Mouse (Mus musculus): Measurements from ENCODE around the gene Tns4.

Tns4 gene

DNA sequence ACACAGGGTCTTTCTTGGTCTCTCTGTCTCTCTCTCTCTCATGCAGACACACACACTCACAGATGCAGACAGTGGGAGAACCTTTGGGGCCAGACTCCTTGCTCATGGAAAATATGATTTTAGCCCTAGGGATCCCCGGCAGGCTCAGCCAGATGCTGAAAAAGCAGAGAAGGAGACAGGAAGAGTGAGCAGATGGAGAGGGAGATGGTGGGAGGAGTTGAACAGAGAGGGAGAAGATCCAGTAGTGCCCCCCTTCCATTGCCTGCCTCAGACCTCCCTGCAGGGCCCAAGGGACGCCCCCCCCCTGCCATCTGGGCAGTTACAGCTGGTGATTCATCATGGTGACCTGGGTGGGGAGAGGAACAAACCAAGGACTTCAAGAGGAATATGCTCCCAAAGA lies 41.5 kb downstream of the Tns4 start:
- no peak for DNase-seq (ENCODE audit: extremely low spot score, low spot score)

DNA sequence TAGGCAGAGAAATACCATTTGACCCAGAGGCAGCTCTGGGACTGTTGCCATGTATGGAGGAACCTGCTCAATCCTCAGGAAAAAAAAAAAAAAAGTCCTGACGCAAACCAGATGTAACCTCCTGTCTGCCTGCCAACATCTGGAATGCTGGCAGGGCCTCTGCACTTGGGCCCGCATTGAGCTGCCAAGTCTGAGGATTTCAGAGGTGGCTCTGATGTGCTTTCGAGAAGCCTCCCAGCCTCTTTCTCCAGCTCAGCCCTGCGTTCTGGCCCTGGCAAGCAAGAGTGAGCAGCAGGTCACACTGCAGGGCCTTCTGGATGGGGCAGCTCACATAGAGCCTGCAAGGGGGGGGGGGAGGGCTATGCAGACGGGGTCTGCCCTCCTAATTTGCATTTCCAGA lies 42.0 kb downstream of the Tns4 start:
- no peak for DNase-seq (ENCODE audit: extremely low spot score, low spot score)

DNA sequence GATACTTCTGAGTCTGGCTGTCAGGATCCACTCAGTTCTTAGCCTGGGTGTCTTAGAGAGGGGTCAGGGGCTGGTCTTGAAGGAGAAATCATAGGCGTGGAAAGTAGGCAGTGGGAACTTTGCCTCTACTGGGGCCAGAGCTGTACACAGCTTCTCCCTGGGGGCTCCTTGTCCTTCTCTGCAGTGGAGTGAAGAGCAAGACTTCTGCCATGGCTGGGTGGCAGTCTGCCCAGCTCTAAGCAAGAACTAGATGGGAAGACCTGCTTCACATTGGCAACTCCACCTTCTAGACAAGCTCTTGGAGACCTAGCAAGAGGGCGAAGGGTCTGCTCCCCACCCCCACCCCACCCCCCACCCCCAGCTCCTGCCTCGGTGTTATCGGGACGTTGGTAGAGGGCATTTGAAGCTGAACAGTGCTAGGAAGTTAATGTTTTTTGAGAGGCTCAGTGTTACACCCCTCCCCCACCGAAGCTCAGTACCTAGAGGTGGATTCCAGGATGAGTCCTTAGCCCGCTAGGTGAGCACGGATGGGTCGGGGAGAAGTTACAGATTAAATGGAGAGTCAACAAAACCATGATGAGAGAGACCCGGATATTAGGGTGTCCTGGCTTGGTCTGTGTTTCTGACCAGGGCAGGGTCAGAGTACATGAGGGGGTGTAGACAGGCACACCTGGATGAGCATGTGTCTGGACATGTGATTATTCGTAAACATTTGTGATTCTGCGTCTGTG lies 43.8 kb downstream of the Tns4 start:
- DNase-seq (ENCODE audit: extremely low spot score, low spot score): no peak

DNA sequence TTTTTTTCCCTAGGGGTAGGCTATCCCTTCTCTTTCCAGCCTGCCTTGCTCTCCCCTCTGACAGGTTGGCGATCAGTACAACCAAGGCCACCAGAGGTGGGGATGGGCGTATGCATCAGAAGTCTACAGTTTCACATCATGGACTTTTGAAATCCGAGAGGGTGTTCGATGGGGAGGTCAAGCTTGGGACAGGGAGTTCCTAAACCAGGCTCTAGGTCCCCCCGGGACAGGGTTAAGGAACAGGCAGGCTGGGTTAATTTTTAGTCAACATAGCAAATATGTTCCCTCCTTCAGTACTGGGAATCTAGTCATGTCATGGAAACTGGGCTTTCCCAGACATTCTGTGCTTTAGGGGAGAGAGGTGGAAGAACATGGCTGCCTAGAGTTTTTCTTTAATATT lies 44.8 kb downstream of the Tns4 start:
- DNase-seq (ENCODE audit: extremely low spot score, low spot score): no peak

DNA sequence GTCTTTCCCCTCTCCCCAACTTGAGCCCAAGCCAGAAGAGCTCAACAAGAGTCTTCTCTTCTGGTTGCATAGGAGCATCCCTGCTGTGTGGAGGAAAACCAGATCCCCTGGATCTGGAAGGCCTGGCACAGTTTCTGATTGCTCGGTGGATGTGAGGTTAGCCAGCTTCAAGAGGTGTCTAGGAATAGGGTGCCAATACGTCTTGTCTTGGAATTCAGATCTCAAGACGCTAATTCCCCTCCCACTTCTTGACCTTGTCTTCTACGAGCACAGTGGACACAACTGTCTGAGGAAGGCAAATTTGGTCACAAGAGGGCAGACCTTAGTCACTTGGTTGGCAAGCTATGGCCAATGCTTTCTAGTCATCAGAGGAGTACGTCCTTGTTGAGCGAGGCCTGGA lies 45.5 kb downstream of the Tns4 start:
- DNase-seq (ENCODE audit: extremely low spot score, low spot score): no peak

DNA sequence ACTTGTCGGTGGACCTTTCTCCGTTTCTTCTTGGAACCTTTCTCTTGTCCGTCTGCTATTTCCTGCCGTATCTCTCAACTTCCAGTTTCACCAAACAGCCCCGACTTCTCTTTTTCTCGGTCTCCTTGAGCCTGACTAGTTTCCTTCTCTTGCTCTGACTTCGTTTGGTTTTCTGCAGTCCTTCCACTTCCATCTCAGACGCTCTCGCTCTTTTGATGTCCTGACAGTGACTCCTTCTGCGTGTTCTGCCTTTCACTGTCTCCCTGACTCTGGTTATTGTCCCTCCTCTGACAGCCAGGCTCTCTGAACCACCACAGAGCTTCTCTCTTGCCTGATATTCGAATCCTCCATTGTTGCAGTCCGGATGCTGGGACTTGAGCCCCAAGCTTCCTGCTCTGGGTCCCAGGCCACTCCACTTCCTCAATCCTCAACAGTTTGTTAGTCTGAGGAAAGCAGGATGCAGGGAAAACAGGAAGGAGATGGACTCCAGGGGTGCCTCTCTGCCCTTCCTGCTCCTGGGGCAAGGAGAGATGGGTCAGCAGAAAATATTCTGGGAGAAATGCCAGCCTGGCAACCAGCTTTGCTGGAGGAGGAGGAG lies 46.2 kb downstream of the Tns4 start:
- DNase-seq (ENCODE audit: extremely low spot score, low spot score): peak; percentile 42

DNA sequence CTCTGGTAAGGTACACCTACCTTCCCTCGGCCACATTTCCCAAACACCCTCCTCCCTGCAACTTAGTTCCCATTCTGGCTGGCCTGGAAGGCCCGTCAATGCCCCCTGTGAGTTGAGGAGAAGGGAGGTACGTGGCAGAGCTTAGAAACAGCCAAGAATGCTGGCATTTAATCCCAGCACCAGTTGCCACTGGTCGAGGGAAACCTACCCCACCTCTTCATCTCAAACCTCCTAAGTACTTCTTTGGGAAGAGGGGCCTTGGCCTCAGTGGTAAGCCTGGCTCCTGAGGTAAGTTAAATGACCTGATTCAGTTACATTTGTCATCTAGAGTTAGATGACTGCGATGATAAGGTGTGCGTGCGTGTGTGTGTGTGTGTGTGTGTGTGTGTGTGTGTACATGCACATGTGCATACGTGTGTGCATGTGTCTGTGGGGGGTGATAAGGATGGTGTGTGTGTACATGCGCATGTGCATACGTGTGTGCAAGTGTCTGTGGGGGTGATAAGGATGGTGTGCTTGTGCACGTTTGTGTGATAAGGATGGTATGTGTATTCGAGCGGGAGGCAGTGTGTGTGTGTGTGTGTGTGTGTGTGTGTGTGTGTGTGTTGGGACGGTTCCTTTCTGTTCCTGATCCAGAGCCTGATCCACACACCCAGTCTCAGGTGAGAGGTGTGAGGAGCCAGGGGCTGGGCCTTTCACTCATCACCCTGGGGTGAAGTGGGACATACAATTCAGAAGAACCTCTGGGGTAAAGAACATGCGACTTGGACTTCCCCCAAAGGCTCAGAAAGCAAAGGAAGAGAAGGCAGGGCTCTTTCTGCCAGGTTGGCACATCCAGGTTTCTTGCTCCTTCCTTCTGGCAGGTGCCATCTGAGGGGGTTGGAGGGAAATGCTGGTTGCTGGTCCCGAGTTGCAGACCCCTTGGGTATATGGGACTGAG lies 47.0 kb downstream of the Tns4 start:
- peak; percentile 25 for DNase-seq (ENCODE audit: extremely low spot score, low spot score)

DNA sequence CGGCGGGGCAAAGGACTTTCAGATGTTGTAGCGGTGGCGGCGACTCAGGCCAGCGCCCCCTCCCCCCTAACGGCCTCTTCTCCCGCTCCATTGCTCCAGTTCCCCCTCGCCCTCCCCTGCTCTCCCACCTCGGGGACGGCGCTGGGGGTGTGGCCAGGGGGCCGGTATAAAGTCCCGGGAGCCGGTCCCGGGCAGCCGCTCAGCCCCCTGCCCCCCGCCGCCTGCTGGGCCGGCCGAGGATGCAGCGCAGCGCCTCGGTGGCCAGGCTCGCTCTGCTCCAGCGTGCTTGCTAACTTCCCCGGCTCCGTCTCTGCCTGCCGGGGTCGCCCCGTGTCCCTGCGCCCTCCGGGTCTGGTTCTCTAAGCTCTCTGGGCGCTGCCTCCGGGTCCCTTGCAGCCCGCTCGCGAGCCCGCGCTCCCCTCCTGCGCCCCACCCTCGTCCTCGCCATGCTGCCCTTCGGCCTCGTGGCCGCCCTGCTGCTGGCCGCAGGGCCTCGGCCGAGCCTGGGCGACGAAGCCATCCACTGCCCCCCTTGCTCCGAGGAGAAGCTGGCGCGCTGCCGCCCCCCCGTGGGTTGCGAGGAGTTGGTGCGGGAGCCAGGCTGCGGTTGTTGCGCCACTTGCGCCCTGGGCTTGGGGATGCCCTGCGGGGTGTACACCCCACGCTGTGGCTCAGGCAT lies 47.9 kb downstream of the Tns4 start, which contains the start of gene Igfbp4:
TSS of gene Igfbp4 (plus strand) at position 194 of the 679 bp plus-strand sequence.
- peak; percentile 86 for DNase-seq (ENCODE audit: extremely low spot score, low spot score)

DNA sequence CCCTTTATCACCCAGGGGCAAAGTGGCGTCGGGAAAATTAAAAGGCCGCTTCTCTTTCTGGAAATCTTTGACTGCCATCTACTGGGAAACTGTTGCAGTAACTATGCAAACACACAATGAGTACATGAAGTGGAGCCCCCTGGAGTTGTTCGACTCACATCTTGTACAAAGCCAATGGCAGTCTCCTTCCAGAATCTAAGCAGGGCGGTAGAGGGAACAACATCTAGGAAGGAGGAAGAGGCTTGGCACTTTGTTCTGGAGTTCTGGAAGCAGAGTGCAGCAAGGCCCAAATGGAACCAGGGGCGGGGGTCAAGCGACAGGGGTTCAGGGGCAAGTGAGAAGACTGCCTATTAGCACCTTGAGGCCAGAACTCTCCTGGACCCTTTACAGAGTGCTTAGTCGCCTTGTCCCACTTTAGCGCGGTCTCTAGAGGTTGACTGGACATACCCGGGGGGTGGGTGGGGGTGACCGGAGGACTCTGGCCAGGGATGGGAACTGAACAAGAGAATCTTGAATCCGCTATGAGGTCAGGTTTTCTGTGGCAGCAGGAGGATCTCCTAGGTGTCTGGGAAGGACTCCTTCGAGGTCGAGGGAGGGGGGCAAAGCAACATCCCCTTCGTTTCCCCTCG lies 48.6 kb downstream of the Tns4 start:
- DNase-seq (ENCODE audit: extremely low spot score, low spot score): peak; percentile 74

DNA sequence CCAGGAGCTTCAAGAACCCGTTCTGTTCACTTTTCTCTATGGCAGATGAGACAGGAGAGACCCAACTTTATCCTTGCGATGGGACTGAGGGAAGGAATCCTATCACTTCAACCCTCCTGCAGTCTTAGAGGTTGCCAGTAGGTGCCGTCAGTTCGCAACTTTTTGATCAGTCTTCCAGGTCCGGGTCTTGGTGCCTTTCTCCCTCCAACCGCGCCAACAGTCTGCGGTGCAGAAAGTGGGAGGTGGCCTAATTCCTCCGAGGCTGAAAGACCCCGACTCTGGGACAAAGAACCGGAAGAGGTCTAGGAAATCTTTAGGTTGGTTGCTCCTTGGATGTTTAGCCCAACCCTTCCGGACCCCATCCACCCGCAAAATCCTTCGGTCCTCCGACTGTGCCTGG lies 49.3 kb downstream of the Tns4 start:
- peak; percentile 83 for DNase-seq (ENCODE audit: extremely low spot score, low spot score)

DNA sequence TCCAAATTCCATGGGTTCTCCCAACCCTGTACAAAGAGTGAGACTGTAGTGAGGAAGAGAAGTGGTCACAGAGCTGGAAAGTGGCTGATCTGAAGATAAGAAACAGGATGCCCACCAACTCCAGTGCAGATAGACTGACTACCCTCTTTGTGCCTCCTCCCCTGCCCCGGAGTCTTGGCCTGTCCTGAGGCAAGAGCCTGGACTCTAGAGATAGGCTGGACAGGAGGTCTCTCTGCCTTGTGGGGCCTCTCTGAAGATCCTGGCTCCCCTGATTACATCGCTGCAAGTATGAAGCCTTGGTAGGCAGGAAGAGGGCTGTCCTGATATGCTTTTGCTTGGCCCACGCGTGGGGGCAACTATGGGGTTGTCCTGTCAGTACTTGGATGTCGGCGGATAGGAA lies 52.9 kb downstream of the Tns4 start:
- no peak for DNase-seq (ENCODE audit: extremely low spot score, low spot score)

DNA sequence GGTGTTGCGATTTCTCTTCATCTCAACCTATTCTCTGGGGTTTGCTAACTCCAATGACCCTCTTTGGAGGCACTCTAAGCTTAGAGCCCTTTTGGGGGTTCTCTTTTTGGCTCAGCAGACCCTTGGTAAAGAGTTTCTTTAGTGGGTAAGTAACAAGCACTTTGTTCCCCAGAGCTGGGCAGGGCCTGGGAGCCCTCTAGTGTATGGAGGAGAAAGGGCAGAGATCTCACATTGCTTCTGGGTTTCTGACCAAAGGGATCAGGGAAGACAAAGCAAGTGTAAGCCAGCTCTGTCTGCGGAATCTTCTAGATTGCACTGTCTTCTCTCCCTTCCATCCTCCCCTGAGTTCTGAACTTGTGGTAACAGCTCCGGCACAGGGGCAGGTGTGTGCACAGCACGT lies 53.8 kb downstream of the Tns4 start:
- DNase-seq (ENCODE audit: extremely low spot score, low spot score): no peak

DNA sequence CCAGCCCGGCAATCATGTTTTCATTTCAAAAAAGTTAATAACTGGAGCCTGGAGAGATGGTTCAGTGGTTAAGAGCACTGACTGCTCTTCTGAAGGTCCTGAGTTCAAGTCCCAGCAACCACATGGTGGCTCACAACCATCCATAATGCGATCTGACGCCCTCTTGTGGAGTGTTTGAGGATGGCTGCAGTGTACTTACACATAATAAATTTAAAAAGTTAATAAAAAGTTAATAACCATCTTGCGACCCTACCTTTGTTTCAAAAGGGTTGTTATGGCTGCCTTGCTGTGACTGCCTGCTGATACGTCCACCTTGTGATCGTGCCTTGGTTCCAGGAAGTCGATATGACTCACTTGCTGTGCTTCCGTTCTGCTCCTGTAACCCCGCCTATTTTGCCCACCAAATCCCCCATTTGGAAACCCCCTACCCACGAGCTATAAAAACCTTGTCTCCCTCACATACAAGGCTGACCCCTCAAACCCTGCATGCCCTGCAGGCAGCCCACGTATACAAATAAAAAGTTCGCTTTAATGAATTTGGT lies 62.1 kb downstream of the Tns4 start:
- DNase-seq (ENCODE audit: extremely low spot score, low spot score): no peak

DNA sequence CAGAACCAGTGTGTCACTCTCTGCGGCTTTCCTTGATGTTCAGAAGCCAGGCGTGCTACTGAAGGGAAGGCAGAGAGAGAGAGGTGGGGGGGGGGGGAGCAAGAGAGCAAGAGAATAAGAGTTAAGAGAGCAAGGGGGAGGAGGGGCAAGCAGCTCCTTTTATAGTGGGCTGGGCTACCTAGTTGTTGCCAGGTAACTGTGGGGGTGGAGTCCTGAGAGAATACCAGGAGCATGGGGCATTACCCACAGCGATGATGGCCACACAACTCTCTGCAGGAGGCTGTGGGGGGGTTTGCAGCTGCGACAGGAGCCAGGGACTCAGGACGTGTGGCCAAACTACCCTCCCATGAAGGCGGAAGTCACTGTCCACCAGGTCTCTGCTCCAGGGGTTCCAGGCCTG lies 63.2 kb downstream of the Tns4 start:
- no peak for DNase-seq (ENCODE audit: extremely low spot score, low spot score)

DNA sequence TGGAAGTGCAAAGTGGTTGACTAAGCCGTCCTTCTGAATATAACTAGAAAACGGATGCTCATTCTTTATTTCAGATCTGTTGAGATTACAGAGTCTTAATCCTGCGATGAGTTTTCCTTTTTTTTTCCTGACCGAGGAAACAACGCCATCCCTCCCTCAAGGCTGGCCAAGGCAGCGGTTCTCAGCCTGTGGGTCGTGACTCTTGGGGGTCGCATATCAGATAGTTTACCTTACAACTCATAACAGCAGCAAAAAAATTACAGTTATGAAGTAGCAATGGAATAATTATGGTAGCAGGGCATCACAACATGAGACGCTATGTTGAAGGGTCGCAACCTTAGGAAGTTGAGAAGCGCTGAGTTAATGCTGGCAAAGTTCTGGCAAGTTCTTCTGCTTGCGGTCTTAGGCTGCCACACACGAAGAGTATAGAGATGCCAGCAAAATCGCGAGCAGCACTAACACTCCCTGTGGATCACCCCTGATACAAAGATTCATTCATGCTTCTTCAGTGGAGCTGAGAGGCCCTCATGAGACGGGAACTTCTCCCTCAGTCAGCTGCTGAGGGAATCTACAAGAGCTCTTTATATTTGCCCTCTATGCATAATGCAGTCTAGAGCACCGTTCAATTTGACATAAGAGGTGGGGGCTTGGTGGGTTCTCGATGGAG lies 64.5 kb downstream of the Tns4 start:
- DNase-seq (ENCODE audit: extremely low spot score, low spot score): peak; percentile 30

DNA sequence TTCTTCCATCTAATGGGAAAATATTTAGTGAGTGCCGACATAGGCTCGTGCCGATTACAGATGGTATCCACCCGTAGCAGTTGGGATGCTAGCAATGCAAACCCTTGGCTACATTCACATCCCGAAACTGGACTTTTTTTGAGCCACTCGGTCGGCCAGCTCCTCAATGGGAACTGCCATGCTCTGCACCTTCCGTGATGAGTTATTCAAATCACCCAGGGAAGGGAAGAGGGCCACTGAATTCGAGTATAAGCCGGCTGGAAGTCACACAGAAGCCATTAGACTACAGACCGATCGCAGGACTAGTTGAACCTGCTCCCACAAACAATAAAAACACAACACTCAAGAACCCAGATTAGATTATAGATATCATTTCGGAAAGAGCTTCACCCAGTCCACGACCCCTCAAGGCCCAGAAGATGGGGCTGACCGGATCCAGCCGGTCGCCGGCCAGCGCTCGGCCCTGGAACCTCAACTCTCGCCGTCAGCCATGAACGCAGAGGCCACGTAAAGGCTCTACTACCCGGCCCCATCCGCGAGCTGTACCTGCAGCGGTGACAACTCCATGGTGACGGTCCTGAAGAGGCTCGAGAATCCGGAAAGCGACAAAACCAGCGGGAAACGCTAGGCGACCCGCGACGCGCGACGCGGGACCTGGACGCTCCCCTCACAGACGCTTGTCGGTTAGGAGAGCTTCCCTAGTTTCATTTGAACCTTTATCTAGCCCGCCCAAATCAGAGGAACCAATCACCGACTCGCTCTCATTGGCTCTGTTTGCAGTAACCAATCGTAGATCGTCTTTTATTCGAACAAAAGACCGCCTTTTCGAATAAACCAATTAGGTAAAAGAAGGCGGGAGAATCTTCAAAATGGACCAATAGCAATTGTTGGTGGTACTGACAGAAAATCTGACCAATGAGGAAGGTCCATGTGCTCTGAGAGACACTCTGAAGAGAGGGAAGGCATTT lies 65.3 kb downstream of the Tns4 start, which contains the start of gene Top2a:
TSS of gene Top2a (minus strand) at position 690 of the 968 bp plus-strand sequence.
- DNase-seq (ENCODE audit: extremely low spot score, low spot score): peak; percentile 99

DNA sequence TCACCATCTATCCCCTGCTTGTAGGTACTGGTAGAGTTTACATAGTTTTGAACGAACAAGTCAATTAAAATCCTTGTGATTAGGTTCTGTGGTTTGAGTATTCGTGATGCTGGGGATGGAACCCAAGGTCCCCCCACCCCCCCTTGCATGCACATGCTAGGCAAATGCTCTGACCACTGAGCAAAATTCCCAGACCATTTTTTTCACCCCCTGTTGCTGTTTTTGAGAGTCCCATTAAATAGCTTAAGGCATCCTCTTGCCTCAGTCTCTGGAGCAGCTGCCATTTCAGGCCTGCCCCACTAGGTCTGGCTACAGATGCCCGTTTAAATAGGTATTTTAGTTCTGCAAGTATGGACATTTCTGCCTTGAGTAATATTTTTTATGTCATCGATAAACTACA lies 66.0 kb downstream of the Tns4 start:
- no peak for DNase-seq (ENCODE audit: extremely low spot score, low spot score)

DNA sequence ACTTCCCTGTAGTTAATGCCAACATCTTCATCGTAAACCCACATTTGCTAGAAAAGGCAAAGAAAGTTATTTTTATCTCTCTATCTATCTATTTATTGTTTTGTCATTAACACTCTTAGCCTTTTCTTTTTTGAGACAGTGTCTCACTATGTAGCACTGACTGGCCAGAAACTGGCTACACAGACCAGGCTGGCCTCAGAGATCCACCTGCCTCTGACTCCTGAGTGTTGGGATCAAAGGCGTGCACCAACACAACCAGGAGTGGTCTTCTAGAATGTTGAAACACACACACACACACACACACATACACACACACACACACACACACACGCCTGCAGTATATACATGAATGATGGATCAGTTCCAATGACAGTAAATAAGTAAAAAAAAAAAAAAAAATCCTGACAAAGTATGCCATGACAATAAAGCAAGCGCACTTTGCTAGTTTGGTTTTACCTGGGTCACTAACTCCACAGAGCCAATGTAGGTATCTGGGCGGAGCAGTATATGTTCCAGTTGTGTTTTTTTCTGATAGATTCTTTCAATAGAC lies 66.6 kb downstream of the Tns4 start:
- DNase-seq (ENCODE audit: extremely low spot score, low spot score): no peak

DNA sequence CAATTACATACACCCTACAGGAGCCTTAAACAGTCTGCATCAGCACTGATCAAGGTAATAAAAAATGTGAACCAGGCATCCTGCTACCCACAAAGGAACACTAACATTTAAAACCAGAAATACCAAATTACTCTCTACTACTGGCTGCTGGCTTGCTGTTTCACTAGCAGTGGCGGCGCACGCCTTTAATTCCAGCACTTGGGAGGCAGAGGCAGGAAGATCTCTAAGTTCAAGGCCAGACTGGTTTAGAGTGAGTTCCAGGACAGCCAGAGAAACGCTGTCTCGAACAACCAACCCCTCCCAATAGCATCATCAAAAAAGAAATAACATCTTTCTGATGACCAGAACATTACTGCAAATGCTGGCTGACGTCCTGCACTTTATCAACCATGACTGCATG lies 69.3 kb downstream of the Tns4 start:
- no peak for DNase-seq (ENCODE audit: extremely low spot score, low spot score)
